In genomic region chr5:142762082-142762807, GRCm38 (mm10) we compare ENCODE assay signal across 16 mouse cellular contexts. TPM values are rescaled to one million over a fixed set of nuclear protein-coding genes. Genes with fewer than 3 reads are reported as not detected.
DNase-seq lines count a peak whose midpoint lies in the region; ATAC-seq lines count a peak whose summit lies in the region.
"Had no signal": no experiment of that assay in that cellular context is flagged by ENCODE, and none has a peak within 500 bp of the region (broad histone marks: within the 10 kb centered on the region; RNA-seq: fewer than 3 reads in every experiment).

No protein-coding gene starts in this region.

- peak overlapping the region; percentile 91 for H3K27ac ChIP-seq in hindbrain, embryonic 13.5 days
- H3K27ac ChIP-seq in hindbrain, embryonic 11.5 days (ENCODE audit: low read depth, low read length): no peak overlapping the region
- peak overlapping the region; percentile 87 for H3K27ac ChIP-seq in forebrain, embryonic 14.5 days (ENCODE audit: low read depth, low read length)
- H3K27ac ChIP-seq in hindbrain, embryonic 16.5 days (ENCODE audit: low read depth, low read length): peak overlapping the region; percentile 82
- H3K27ac ChIP-seq in neural tube, embryonic 15.5 days (replicated peaks): peak overlapping the region; percentile 86
- H3K27ac ChIP-seq: embryonic facial prominence, embryonic 12.5 days; liver, embryonic 12.5 days had no signal

- H3K9me3 ChIP-seq in hindbrain, embryonic 13.5 days: no peaks in the 10 kb centered on the region
- H3K9me3 ChIP-seq in hindbrain, embryonic 11.5 days (ENCODE audit: control insufficient read depth, low read length): no peaks in the 10 kb centered on the region
- no peaks in the 10 kb centered on the region for H3K9me3 ChIP-seq in forebrain, embryonic 14.5 days (replicated peaks; ENCODE audit: control insufficient read depth, low read length)
- no peaks in the 10 kb centered on the region for H3K9me3 ChIP-seq in hindbrain, embryonic 16.5 days (ENCODE audit: control insufficient read depth, low read length)
- no peaks in the 10 kb centered on the region for H3K9me3 ChIP-seq in neural tube, embryonic 15.5 days (replicated peaks)
- H3K9me3 ChIP-seq: embryonic facial prominence, embryonic 12.5 days; kidney, embryonic 15.5 days; liver, embryonic 12.5 days had no signal

- H3K9ac ChIP-seq in hindbrain, embryonic 13.5 days: peak overlapping the region; percentile 55
- H3K9ac ChIP-seq in hindbrain, embryonic 11.5 days (ENCODE audit: low read depth, low read length): no peak overlapping the region
- H3K9ac ChIP-seq in forebrain, embryonic 14.5 days (ENCODE audit: low read length): peak overlapping the region; percentile 43
- peak overlapping the region; percentile 35 for H3K9ac ChIP-seq in hindbrain, embryonic 16.5 days (ENCODE audit: low read depth, low read length)
- H3K9ac ChIP-seq in neural tube, embryonic 15.5 days (replicated peaks): no peak overlapping the region
- H3K9ac ChIP-seq: embryonic facial prominence, embryonic 12.5 days; kidney, embryonic 15.5 days; liver, embryonic 12.5 days; lung, embryonic 14.5 days had no signal

- peaks cover 98% of the 10 kb centered on the region for H3K36me3 ChIP-seq in hindbrain, embryonic 13.5 days
- H3K36me3 ChIP-seq in hindbrain, embryonic 11.5 days (ENCODE audit: control insufficient read depth, insufficient read depth, low read length): peaks cover 23% of the 10 kb centered on the region
- peaks cover 99% of the 10 kb centered on the region for H3K36me3 ChIP-seq in forebrain, embryonic 14.5 days (ENCODE audit: control insufficient read depth, insufficient read depth, low read length)
- H3K36me3 ChIP-seq in hindbrain, embryonic 16.5 days (ENCODE audit: control insufficient read depth, insufficient read depth, low read length): peaks cover 34% of the 10 kb centered on the region
- peaks cover 91% of the 10 kb centered on the region for H3K36me3 ChIP-seq in neural tube, embryonic 15.5 days

- H3K27me3 ChIP-seq in hindbrain, embryonic 13.5 days: no peaks in the 10 kb centered on the region
- H3K27me3 ChIP-seq in hindbrain, embryonic 11.5 days (ENCODE audit: control insufficient read depth, insufficient read depth, low read length): no peaks in the 10 kb centered on the region
- H3K27me3 ChIP-seq in forebrain, embryonic 14.5 days (replicated peaks; ENCODE audit: control insufficient read depth, insufficient read depth, low read length): no peaks in the 10 kb centered on the region
- no peaks in the 10 kb centered on the region for H3K27me3 ChIP-seq in hindbrain, embryonic 16.5 days (replicated peaks; ENCODE audit: control insufficient read depth, insufficient read depth, low read length)
- H3K27me3 ChIP-seq in neural tube, embryonic 15.5 days (replicated peaks): no peaks in the 10 kb centered on the region
- H3K27me3 ChIP-seq: embryonic facial prominence, embryonic 12.5 days; kidney, embryonic 15.5 days; liver, embryonic 12.5 days had no signal

- DNase-seq in hindbrain, embryonic 11.5 days (ENCODE audit: low spot score): no peak
- DNase-seq in forebrain, embryonic 14.5 days (ENCODE audit: low spot score): peak; percentile 69
- no peak for DNase-seq in T-cell, adult 2 months (ENCODE audit: low spot score)
- no peak for DNase-seq in thymus, postnatal 0 days (ENCODE audit: low spot score)
- DNase-seq: heart, postnatal 14 days; lung, embryonic 14.5 days; spleen, adult 18-20 months; thymus, adult 18-20 months had no signal

- H3K4me3 ChIP-seq in hindbrain, embryonic 13.5 days: no peak overlapping the region
- no peak overlapping the region for H3K4me3 ChIP-seq in hindbrain, embryonic 11.5 days (ENCODE audit: low read depth, low read length)
- no peak overlapping the region for H3K4me3 ChIP-seq in forebrain, embryonic 14.5 days (ENCODE audit: low read depth, low read length)
- no peak overlapping the region for H3K4me3 ChIP-seq in hindbrain, embryonic 16.5 days (ENCODE audit: low read length)
- H3K4me3 ChIP-seq in neural tube, embryonic 15.5 days (replicated peaks): no peak overlapping the region
- H3K4me3 ChIP-seq: embryonic facial prominence, embryonic 12.5 days; kidney, embryonic 15.5 days; left cerebral cortex, adult 2 months; liver, embryonic 12.5 days had no signal

- no peak overlapping the region for H3K4me2 ChIP-seq in hindbrain, embryonic 13.5 days
- H3K4me2 ChIP-seq in hindbrain, embryonic 11.5 days (replicated peaks; ENCODE audit: low read depth, low read length): no peak overlapping the region
- 0 out of 2 replicates have a peak overlapping the region, but pooled peaks have one; percentile 18 for H3K4me2 ChIP-seq in forebrain, embryonic 14.5 days (ENCODE audit: low read length)
- no peak overlapping the region; the same call in 1 of the 2 replicates for H3K4me2 ChIP-seq in hindbrain, embryonic 16.5 days (ENCODE audit: low read length)
- no peak overlapping the region for H3K4me2 ChIP-seq in neural tube, embryonic 15.5 days
- H3K4me2 ChIP-seq: embryonic facial prominence, embryonic 12.5 days; heart, embryonic 11.5 days; kidney, embryonic 15.5 days; liver, embryonic 12.5 days; lung, embryonic 14.5 days had no signal

- H3K4me1 ChIP-seq in hindbrain, embryonic 13.5 days (replicated peaks): peaks cover 48% of the 10 kb centered on the region
- H3K4me1 ChIP-seq in hindbrain, embryonic 11.5 days (replicated peaks; ENCODE audit: control insufficient read depth, insufficient read depth, low read length): no peaks in the 10 kb centered on the region
- peaks cover 2% of the 10 kb centered on the region; the same call in 1 of the 2 replicates for H3K4me1 ChIP-seq in forebrain, embryonic 14.5 days (ENCODE audit: control insufficient read depth, insufficient read depth, low read length)
- H3K4me1 ChIP-seq in hindbrain, embryonic 16.5 days (ENCODE audit: control insufficient read depth, insufficient read depth, low read depth, low read length): peaks cover 28% of the 10 kb centered on the region
- peaks cover 44% of the 10 kb centered on the region for H3K4me1 ChIP-seq in neural tube, embryonic 15.5 days
- H3K4me1 ChIP-seq: embryonic facial prominence, embryonic 12.5 days; kidney, embryonic 15.5 days; liver, embryonic 12.5 days had no signal

- WGBS in hindbrain, embryonic 13.5 days: 55% methylated on average over 21 of the region's 21 CpGs
- 83% methylated on average over 21 of the region's 21 CpGs for WGBS in hindbrain, embryonic 11.5 days
- WGBS in forebrain, embryonic 14.5 days: 55% methylated on average over 21 of the region's 21 CpGs
- 52% methylated on average over 21 of the region's 21 CpGs for WGBS in hindbrain, embryonic 16.5 days
- WGBS in neural tube, embryonic 15.5 days: 47% methylated on average over 21 of the region's 21 CpGs

- 0 out of 2 replicates have a peak, but pooled peaks have one; percentile 29 for ATAC-seq in hindbrain, embryonic 13.5 days (ENCODE audit: low FRiP score)
- no peak for ATAC-seq in hindbrain, embryonic 11.5 days (ENCODE audit: low FRiP score)
- ATAC-seq in forebrain, embryonic 14.5 days: no peak
- ATAC-seq in hindbrain, embryonic 16.5 days: 0 out of 2 replicates have a peak, but pooled peaks have one; percentile 15
- ATAC-seq in neural tube, embryonic 15.5 days (ENCODE audit: low FRiP score): peak; percentile 16; the same call in 1 of the 2 replicates
- ATAC-seq: liver, embryonic 12.5 days had no signal

RNA-seq across cellular contexts. Expression of gene Tnrc18, which starts 55.2 kb away (rescaled TPM):
- polyA plus RNA-seq in hindbrain, embryonic 13.5 days (2015; fragmentation: Nextera tagmentation; extraction: Ambion mirVana): 33.1 and 35.8 TPM in 2 replicates
- 30.7 and 44.0 TPM in 2 replicates for polyA plus RNA-seq in hindbrain, embryonic 11.5 days (2014; fragmentation: Nextera tagmentation; extraction: Ambion mirVana)
- 27.5 and 36.6 TPM in 2 replicates for polyA plus RNA-seq in forebrain, embryonic 14.5 days (2014; fragmentation: Nextera tagmentation; extraction: Ambion mirVana)
- polyA plus RNA-seq in hindbrain, embryonic 16.5 days (2015; fragmentation: Nextera tagmentation; extraction: Ambion mirVana): 19.7 and 23.8 TPM in 2 replicates
- 22.5 and 26.0 TPM in 2 replicates for polyA plus RNA-seq in neural tube, embryonic 15.5 days (2015; fragmentation: Nextera tagmentation; extraction: Ambion mirVana)
- polyA plus RNA-seq in thymus, postnatal 0 days (2015; fragmentation: Nextera tagmentation; extraction: Ambion mirVana): 6.9 and 9.6 TPM in 2 replicates

Comparison
In these comparisons a context has a peak if more than half of its experiments do, and no peak if none do; other contexts are left out.
1. ATAC-seq: peak in hindbrain, embryonic 13.5 days (single experiment), hindbrain, embryonic 16.5 days (single experiment) and neural tube, embryonic 15.5 days (single experiment); none in hindbrain, embryonic 11.5 days (single experiment) and forebrain, embryonic 14.5 days (single experiment).
2. H3K9ac ChIP-seq: peak in hindbrain, embryonic 13.5 days (single experiment), forebrain, embryonic 14.5 days (single experiment) and hindbrain, embryonic 16.5 days (single experiment); none in hindbrain, embryonic 11.5 days (single experiment) and neural tube, embryonic 15.5 days (single experiment).